Mouse (Mus musculus) MEL (cell line): ENCODE measurements around the gene Creb3.
"Not testable (repeated sequence)": the region's sequence is repeated elsewhere in the genome, so short reads cannot be mapped to it uniquely, and the experiment has no call there.

Experiments used
- CHD1 ChIP-seq: IDR thresholded peaks from 2 replicates; pipeline ENCODE4 v1.6.1; 2012; ENCODE audit warnings: low read depth, mild to moderate bottlenecking, inconsistent platforms, low read length, improper control_type of control experiment
- CHD2 ChIP-seq: IDR thresholded peaks from 2 replicates; pipeline ENCODE4 v1.6.1; 2011; ENCODE audit warnings: low read length, improper control_type of control experiment
- CTCF ChIP-seq, 3 experiments: IDR thresholded peaks in 2 of 3; conservative IDR thresholded peaks in 1 of 3; 2 replicates each; pipeline ENCODE4 v1.5.1; 2011 to 2012; ENCODE audit warnings: low read length in 3 of 3, low read depth in 2 of 3, mild to moderate bottlenecking in 2 of 3, improper control_type of control experiment in 1 of 3, inconsistent platforms in 1 of 3, mixed read lengths in 1 of 3, moderate library complexity in 1 of 3; ENCODE audit not compliant: control insufficient read depth in 1 of 3, insufficient read depth in 1 of 3, poor library complexity in 1 of 3, severe bottlenecking in 1 of 3
- EP300 ChIP-seq, 2 experiments: IDR thresholded peaks; 2 replicates each; pipeline ENCODE4 v1.6.1; 2011; ENCODE audit warnings: improper control_type of control experiment in 2 of 2, low read length in 2 of 2, low read depth in 1 of 2, mild to moderate bottlenecking in 1 of 2
- MAZ ChIP-seq: IDR thresholded peaks from 2 replicates; pipeline ENCODE4 v1.6.1; 2012; ENCODE audit warnings: low read depth, mild to moderate bottlenecking, inconsistent platforms, low read length, improper control_type of control experiment
- POLR2A ChIP-seq, 2 experiments: IDR thresholded peaks; 2 replicates each; pipeline ENCODE4 v1.6.1; 2011 to 2012; ENCODE audit warnings: low read length in 2 of 2, mild to moderate bottlenecking in 2 of 2, control low read depth in 1 of 2, improper control_type of control experiment in 1 of 2, low read depth in 1 of 2, moderate library complexity in 1 of 2; ENCODE audit not compliant: control insufficient read depth in 1 of 2, insufficient read depth in 1 of 2, poor library complexity in 1 of 2
- POLR2AphosphoS5 ChIP-seq: IDR thresholded peaks from 2 replicates; pipeline ENCODE4 v1.6.1; 2012; ENCODE audit warnings: low read depth, borderline replicate concordance, mild to moderate bottlenecking, inconsistent platforms, low read length, moderate library complexity, mixed read lengths
- TAL1 ChIP-seq: IDR thresholded peaks from 2 replicates; pipeline ENCODE4 v1.6.1; 2012; ENCODE audit warnings: mild to moderate bottlenecking, inconsistent platforms, low read length, moderate library complexity, mixed read lengths
- ZC3H11A ChIP-seq: IDR thresholded peaks from 2 replicates; pipeline ENCODE4 v1.6.1; 2012; ENCODE audit warnings: low read depth, mild to moderate bottlenecking, inconsistent platforms, low read length, improper control_type of control experiment

DNA sequence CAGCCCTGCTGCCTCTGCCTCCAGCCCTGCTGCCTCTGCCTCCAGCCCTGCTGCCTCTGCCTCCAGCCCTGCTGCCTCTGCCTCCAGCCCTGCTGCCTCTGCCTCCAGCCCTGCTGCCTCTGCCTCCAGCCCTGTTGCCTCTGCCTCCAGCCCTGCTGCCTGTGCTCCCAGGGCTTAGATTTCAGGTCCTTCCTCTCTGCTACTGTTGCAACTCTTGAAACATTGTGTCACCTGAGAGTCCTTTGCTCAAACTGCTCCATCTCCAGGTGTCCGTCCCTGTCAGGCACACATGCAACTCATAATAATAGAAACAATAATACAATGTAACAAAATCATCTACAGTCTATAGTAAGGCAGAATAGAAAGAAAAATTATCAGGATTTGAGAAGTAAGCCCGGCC lies 34.5 kb downstream of the Creb3 start:
- not testable (repeated sequence) for TF ChIP-seq MAZ; POLR2A (IDR thresholded peaks at IDR 0.05; ENCODE audit: control insufficient read depth in 1 of 2, insufficient read depth in 1 of 2, low read depth in 1 of 2, low read length in 2 of 2, poor library complexity in 1 of 2); CTCF (IDR thresholded peaks at IDR 0.05 in 2 of 3, conservative IDR thresholded peaks at IDR 0.05 in 1 of 3; ENCODE audit: control insufficient read depth in 1 of 3, insufficient read depth in 1 of 3, low read depth in 2 of 3, low read length in 3 of 3, poor library complexity in 1 of 3, severe bottlenecking in 1 of 3); CHD1; EP300 (IDR thresholded peaks at IDR 0.05; ENCODE audit: low read depth in 1 of 2, low read length in 2 of 2); ZC3H11A; CHD2; TAL1; POLR2AphosphoS5
